Mouse (Mus musculus) G1E (cell line): ENCODE data around the gene Gm6169.

ENCODE experiments used
- CTCF ChIP-seq: IDR thresholded peaks from 2 replicates; pipeline ENCODE4 v1.5.1; 2012; ENCODE audit warnings: low read depth, low read length, inconsistent platforms, mixed read lengths
- GATA1 ChIP-seq: IDR thresholded peaks from 2 replicates; pipeline ENCODE4 v1.6.1; 2012; ENCODE audit warnings: borderline replicate concordance, low read length, inconsistent platforms, mixed read lengths
- POLR2AphosphoS5 ChIP-seq: IDR thresholded peaks from 2 replicates; pipeline ENCODE4 v1.6.1; 2012; ENCODE audit warnings: low read depth, low read length, inconsistent platforms; ENCODE audit not compliant: insufficient replicate concordance
- TAL1 ChIP-seq: conservative IDR thresholded peaks from 2 replicates; pipeline ENCODE4 v1.6.1; 2012; ENCODE audit warnings: low read depth, low read length, inconsistent platforms, mixed read lengths

- TF ChIP-seq CTCF = peak; percentile 50
- no peak for TF ChIP-seq GATA1
- no peak for TF ChIP-seq POLR2AphosphoS5
- no peak for TF ChIP-seq TAL1
Measured at GRCm38 (mm10) chr13:97145834-97146233, 46.8 kb upstream of the Gm6169 start.
